Mouse (Mus musculus) ES-Bruce4 (cell line): ENCODE measurements around the gene Sh3rf1.

Experiments used
- CTCF ChIP-seq: IDR thresholded peaks from one replicate; pipeline ENCODE4 v1.8.1; 2011; ENCODE audit warnings: low read depth, low read length
- POLR2A ChIP-seq: IDR thresholded peaks from one replicate; pipeline ENCODE4 v1.8.1; 2011; ENCODE audit warnings: low read length; ENCODE audit not compliant: insufficient read depth

DNA sequence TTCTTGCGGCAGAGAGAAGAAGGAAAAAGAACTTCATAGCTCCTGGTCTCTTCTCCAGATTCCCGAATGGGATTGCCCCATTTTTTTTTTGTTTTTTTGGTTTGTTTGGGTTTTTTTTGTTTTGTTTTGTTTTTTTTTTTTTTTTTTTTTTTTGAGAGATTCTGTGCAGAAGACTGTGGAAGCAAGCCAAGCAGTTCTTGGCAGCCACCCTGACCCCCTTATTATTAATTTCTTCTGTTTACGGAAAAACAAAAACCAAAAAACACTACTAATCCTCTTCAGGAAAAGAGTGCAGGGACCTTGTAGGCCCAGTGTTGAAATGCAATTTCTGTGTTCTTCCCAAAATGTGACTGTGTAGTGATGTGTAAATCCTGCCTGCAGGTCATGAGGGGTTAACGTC is 185.4 kb downstream of the Sh3rf1 start:
- TF ChIP-seq POLR2A (no peak), CTCF (no peak)
